Mouse (Mus musculus) left cerebral cortex, postnatal 4 days (tissue): ENCODE measurements around the gene Swt1. TPM values are rescaled to one million over a fixed set of nuclear protein-coding genes. Genes with fewer than 3 reads are reported as not detected.

Experiments
- DNase-seq: peaks from one replicate; pipeline ENCODE4 v3.0.0-alpha.2; 2022
- intact Hi-C: fragments of 180-260 bp; cut with DNase I; formaldehyde crosslinking; loops from one replicate; pipeline ENCODE4 v1.15.1; 2025
- microRNA-seq: library from miRNA; unstranded; fragments of <30 nt; microRNA quantifications from one replicate; pipeline ENCODE4 v1.2.0, GENCODE M21; 2022
- total RNA-seq, 2 experiments: library from RNA; stranded (reverse); gene quantifications; 2 replicates each; pipeline ENCODE4 v1.2.3; 2021

Swt1 gene
- total RNA-seq, 2 experiments from 2014 or later = 9.2 to 9.4 TPM

- intact Hi-C loops = no loop called here
- DNase-seq = no peak
These were observed 99.7 kb downstream of the Swt1 start for GRCm38 (mm10) chr1:151328341-151329097.

GRCm38 (mm10) chr1:151325328-151325727, 102.9 kb downstream of the Swt1 start:
- intact Hi-C loops = no loop called here

GRCm38 (mm10) chr1:151320408-151320807, 107.8 kb downstream of the Swt1 start:
- no peak for DNase-seq
- intact Hi-C loops = no loop called here

More at GRCm38 (mm10) chr1:151325328-151325727, 102.9 kb downstream of the Swt1 start:
- DNase-seq = no peak

- intact Hi-C loops = no loop called here
- DNase-seq = no peak
These were observed 109.0 kb downstream of the Swt1 start for GRCm38 (mm10) chr1:151319267-151319666.

Small RNA genes within 50 kb of the gene (microRNA-seq; reads per million reads assigned to microRNA genes)
- 1.2 reads per million for gene Mir7682

Other genes with a start within 250 kb of the Swt1 start
- gene Gm47985, start 245.9 kb downstream of the Swt1 start, total RNA-seq = not detected
- not detected for gene Gm8947, start 236.1 kb downstream of the Swt1 start, total RNA-seq
- not detected for gene Gm47995, start 230.0 kb downstream of the Swt1 start, total RNA-seq
- not detected for gene 3110040M04Rik, start 224.3 kb downstream of the Swt1 start, total RNA-seq
- not detected for gene Gm47996, start 218.3 kb downstream of the Swt1 start, total RNA-seq
- gene Ivns1abp, start 84.0 kb downstream of the Swt1 start, total RNA-seq = 100 to 1,000 TPM; 257 to 290 TPM
- gene Trmt1l, start 87 bp upstream of the Swt1 start, total RNA-seq = 10 to 100 TPM; 21.3 to 22.6 TPM
- gene Rnf2, start 72.5 kb upstream of the Swt1 start, total RNA-seq = 10 to 100 TPM; 62.9 to 79.5 TPM
- 1 to 10 TPM; 2.6 to 5.3 TPM for gene Fam129a, start 142.7 kb upstream of the Swt1 start, total RNA-seq